Mouse (Mus musculus): ENCODE results near the gene Fbxo40. TPM values are rescaled to one million over a fixed set of nuclear protein-coding genes. Genes with fewer than 3 reads are reported as not detected.

The Fbxo40 gene
- polyA plus RNA-seq, 1 experiment from 2014 or later, result 0.03 TPM

DNA sequence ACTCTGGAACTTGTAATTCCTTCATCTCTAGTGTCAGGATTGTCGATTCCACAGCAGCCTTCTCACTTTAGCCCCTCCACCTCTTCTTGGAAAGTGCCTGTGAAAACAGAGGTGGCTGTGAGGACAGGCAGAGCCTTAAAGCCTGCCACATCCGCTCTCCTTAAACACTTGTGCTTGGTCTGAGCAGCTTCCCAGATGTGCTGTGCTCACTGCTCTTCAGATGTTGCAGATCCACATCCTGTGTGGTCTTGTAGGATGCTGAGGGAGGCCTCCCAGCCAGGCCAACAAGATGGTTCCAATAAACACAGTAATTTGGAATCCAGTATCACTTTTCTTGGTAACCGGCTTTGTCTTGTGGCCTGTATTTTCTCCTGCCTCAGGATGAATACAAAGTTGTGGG lies 58.3 kb downstream of the Fbxo40 start:
- no peak for ATAC-seq
- H3K36me3 ChIP-seq (ENCODE audit: control insufficient read depth, insufficient read depth), result peaks cover 61% of the 10 kb centered on the region

DNA sequence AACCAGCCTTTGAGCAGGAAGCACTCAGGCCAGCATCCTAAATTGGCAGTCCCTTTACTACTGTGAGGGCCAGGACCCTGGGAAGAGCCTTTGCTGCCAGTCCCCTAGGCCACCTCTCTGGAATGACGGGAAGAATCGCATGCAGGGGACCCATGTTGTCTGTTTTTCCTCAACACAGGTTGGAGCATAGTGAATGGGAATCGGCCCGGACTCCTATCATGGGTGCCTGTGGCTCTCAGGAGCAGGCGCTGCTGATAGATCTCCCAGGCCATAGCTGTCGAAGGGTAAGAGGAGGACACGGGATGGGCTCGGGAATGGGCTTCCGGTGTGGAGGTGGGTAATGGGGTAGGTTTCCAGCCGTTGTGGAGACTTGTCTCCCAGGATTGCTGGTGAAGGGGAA lies 58.9 kb downstream of the Fbxo40 start:
- Histone ChIP-seq H3K27me3 (replicated peaks; ENCODE audit: control insufficient read depth, insufficient read depth, low read length) (no peaks in the 10 kb centered on the region), H3K36me3 (ENCODE audit: control insufficient read depth, insufficient read depth) (peaks cover 67% of the 10 kb centered on the region), H3K9me3 (ENCODE audit: control insufficient read depth) (no peaks in the 10 kb centered on the region), H3K27ac (ENCODE audit: low read depth, low read length) (no peak overlapping the region; the same call in 1 of the 2 replicates), H3K9ac (ENCODE audit: low read depth, low read length) (no peak overlapping the region), H3K4me3 (ENCODE audit: low read depth, low read length) (no peak overlapping the region), H3K4me2 (replicated peaks; ENCODE audit: low read depth) (no peak overlapping the region), H3K4me1 (replicated peaks; ENCODE audit: control insufficient read depth, insufficient read depth, low read length) (no peaks in the 10 kb centered on the region)
- WGBS, result 94% methylated on average over 10 of the region's 10 CpGs
- TF ChIP-seq CTCF (IDR thresholded peaks at IDR 0.05; ENCODE audit: low read depth), result no peak
- no peak for ATAC-seq

More for the DNA sequence above, 58.3 kb downstream of the Fbxo40 start:
- TF ChIP-seq CTCF (IDR thresholded peaks at IDR 0.05; ENCODE audit: low read depth), result no peak
- Histone ChIP-seq H3K27ac (ENCODE audit: low read depth, low read length) (no peak overlapping the region), H3K9me3 (ENCODE audit: control insufficient read depth) (no peaks in the 10 kb centered on the region), H3K4me1 (replicated peaks; ENCODE audit: control insufficient read depth, insufficient read depth, low read length) (no peaks in the 10 kb centered on the region), H3K27me3 (replicated peaks; ENCODE audit: control insufficient read depth, insufficient read depth, low read length) (no peaks in the 10 kb centered on the region), H3K4me2 (replicated peaks; ENCODE audit: low read depth) (no peak overlapping the region), H3K4me3 (ENCODE audit: low read depth, low read length) (no peak overlapping the region), H3K9ac (ENCODE audit: low read depth, low read length) (no peak overlapping the region)
- 85% methylated on average over 3 of the region's 3 CpGs for WGBS

DNA sequence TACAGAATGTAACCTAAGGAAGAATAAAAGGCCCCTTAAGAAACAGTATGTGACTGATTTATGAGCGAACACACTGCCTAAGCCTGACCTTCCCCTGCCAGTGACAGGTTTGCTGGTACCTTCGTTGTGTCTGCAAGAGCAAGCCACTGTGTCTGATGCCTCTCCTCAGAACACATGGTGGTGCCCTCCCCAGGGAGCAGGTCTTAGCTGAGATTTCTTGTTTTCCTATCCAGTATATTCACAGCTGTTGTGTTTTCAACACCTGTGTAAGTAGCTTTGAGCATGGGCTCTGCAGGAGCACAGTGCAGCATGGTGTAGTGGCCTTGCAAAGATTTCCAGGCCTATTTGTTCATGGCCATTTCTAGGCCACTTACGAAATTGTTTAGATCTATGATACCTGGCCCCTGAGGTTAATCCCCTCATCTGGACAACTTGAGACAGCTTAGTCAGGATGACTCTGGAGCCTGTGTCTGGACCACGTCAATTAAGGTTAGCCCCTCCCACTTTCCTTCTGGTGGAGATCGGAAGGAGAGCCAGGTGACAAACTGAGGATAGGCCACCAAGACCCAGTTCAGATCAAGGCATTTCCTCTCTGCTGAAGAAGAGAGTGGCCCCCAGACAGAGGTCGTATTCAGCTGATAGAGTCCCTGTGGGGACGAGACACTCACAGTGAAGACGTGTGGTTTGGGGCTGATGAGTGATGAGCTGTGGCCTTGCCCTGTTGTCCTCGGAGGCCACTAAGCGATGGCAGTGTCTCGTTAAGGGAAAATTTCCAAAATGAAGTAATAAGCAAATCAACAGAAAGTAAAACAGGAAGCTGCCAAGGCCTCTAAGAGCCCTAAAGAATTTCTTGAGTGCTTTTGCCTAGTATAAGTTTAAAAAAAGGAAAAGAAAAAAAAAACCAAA lies 59.8 kb downstream of the Fbxo40 start:
- Histone ChIP-seq H3K9me3 (ENCODE audit: control insufficient read depth) (no peaks in the 10 kb centered on the region), H3K27ac (ENCODE audit: low read depth, low read length) (no peak overlapping the region), H3K9ac (ENCODE audit: low read depth, low read length) (no peak overlapping the region), H3K36me3 (ENCODE audit: control insufficient read depth, insufficient read depth) (peaks cover 76% of the 10 kb centered on the region), H3K4me1 (replicated peaks; ENCODE audit: control insufficient read depth, insufficient read depth, low read length) (no peaks in the 10 kb centered on the region), H3K27me3 (replicated peaks; ENCODE audit: control insufficient read depth, insufficient read depth, low read length) (no peaks in the 10 kb centered on the region), H3K4me2 (replicated peaks; ENCODE audit: low read depth) (no peak overlapping the region), H3K4me3 (ENCODE audit: low read depth, low read length) (no peak overlapping the region)
- WGBS, result 70% methylated on average over 11 of the region's 11 CpGs
- no peak for TF ChIP-seq CTCF (IDR thresholded peaks at IDR 0.05; ENCODE audit: low read depth)
- ATAC-seq, result no peak

DNA sequence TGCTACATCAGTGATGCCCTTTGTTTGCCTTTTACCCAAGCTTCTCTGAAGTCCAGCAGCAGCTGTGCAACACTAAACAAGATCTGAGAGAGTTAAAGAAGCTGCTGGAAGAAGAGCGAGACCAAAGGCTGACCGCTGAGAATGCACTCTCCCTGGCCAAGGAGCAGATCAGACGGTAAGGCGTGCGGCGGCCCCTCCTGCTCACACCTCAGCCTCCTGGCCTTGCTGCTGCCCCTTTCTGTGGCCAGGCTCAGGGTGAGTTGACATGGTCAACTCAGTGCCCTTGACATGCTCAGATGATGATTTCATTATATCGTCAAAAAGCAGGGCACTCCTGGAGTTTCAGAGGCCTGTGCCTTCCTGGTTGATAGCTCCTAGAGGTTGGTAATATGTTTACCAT lies 61.1 kb downstream of the Fbxo40 start:
- no peak for ATAC-seq
- Histone ChIP-seq H3K9me3 (ENCODE audit: control insufficient read depth) (no peaks in the 10 kb centered on the region), H3K4me3 (ENCODE audit: low read depth, low read length) (no peak overlapping the region), H3K4me2 (replicated peaks; ENCODE audit: low read depth) (no peak overlapping the region), H3K4me1 (replicated peaks; ENCODE audit: control insufficient read depth, insufficient read depth, low read length) (no peaks in the 10 kb centered on the region), H3K27me3 (replicated peaks; ENCODE audit: control insufficient read depth, insufficient read depth, low read length) (no peaks in the 10 kb centered on the region), H3K9ac (ENCODE audit: low read depth, low read length) (no peak overlapping the region), H3K27ac (ENCODE audit: low read depth, low read length) (no peak overlapping the region), H3K36me3 (ENCODE audit: control insufficient read depth, insufficient read depth) (peaks cover 88% of the 10 kb centered on the region)
- WGBS, result 91% methylated on average over 7 of the region's 7 CpGs
- TF ChIP-seq CTCF (IDR thresholded peaks at IDR 0.05; ENCODE audit: low read depth), result no peak

DNA sequence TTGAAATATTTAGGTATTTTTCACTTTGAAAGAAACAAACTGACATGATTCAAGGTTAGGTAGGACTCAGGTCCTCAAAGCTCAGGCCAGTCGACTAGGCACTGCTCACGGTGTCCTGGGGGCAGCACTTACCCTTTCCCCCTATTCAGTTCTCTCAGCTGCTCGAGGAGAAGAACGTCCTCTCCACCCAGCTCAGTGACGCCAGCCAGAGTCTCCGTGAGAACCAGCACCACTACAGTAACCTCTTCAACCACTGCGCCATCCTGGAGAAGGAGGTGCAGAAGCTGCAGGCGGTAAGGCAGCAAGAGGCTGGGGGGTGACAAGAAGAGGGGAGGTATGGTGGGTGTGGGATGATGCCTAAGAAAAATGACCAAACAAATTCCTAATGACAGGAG lies 62.2 kb downstream of the Fbxo40 start:
- no peak overlapping the region for H3K27ac ChIP-seq (ENCODE audit: low read depth, low read length)
- H3K4me2 ChIP-seq (replicated peaks; ENCODE audit: low read depth), result no peak overlapping the region
- no peak for ATAC-seq
- no peak overlapping the region for H3K9ac ChIP-seq (ENCODE audit: low read depth, low read length)
- no peak for TF ChIP-seq CTCF (IDR thresholded peaks at IDR 0.05; ENCODE audit: low read depth)
- H3K27me3 ChIP-seq (replicated peaks; ENCODE audit: control insufficient read depth, insufficient read depth, low read length), result no peaks in the 10 kb centered on the region
- H3K9me3 ChIP-seq (ENCODE audit: control insufficient read depth), result no peaks in the 10 kb centered on the region
- 94% methylated on average over 8 of the region's 8 CpGs for WGBS
- no peak overlapping the region for H3K4me3 ChIP-seq (ENCODE audit: low read depth, low read length)
- peaks cover 96% of the 10 kb centered on the region for H3K36me3 ChIP-seq (ENCODE audit: control insufficient read depth, insufficient read depth)
- H3K4me1 ChIP-seq (replicated peaks; ENCODE audit: control insufficient read depth, insufficient read depth, low read length), result no peaks in the 10 kb centered on the region

DNA sequence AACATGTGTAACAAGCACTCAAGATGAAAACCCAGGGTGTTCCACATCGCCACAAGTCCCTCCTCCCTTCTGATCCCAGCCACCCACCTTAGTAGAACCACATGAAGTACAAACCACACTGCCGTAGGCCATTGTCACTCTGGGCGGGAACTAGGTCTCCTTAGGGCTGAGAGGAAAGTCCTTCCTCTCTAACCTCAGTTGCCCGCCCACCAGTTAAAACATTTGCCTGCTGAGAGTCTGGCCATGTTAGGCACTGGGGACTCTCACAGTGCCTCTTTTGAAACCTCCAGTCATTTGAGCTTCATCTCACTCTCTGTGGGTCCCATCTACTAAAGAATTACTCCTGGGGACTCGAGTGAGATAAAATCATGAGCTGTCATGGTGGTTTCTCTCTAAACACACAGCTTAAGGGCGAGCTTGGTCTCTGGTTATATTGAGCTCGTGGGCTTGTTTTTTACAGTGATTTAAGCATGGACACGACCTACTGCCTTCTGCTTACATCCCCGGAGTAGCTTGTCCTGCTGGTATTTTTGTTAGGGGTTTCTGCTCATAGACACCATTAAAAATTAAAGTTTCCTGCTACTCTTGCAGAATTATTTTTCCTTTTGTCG lies 62.7 kb downstream of the Fbxo40 start:
- no peaks in the 10 kb centered on the region for H3K9me3 ChIP-seq (ENCODE audit: control insufficient read depth)
- TF ChIP-seq CTCF (IDR thresholded peaks at IDR 0.05; ENCODE audit: low read depth), result no peak
- no peak for ATAC-seq
- H3K27me3 ChIP-seq (replicated peaks; ENCODE audit: control insufficient read depth, insufficient read depth, low read length), result no peaks in the 10 kb centered on the region
- WGBS, result 89% methylated on average over 10 of the region's 10 CpGs
- no peak overlapping the region for H3K4me2 ChIP-seq (replicated peaks; ENCODE audit: low read depth)
- no peak overlapping the region for H3K9ac ChIP-seq (ENCODE audit: low read depth, low read length)
- H3K27ac ChIP-seq (ENCODE audit: low read depth, low read length), result no peak overlapping the region
- peaks cover 97% of the 10 kb centered on the region for H3K36me3 ChIP-seq (ENCODE audit: control insufficient read depth, insufficient read depth)
- no peaks in the 10 kb centered on the region for H3K4me1 ChIP-seq (replicated peaks; ENCODE audit: control insufficient read depth, insufficient read depth, low read length)
- no peak overlapping the region for H3K4me3 ChIP-seq (ENCODE audit: low read depth, low read length)
